Mouse (Mus musculus): ENCODE measurements around the gene Cdr2l.

Gene Cdr2l

GRCm38 (mm10) chr11:115406858-115407401, 25.2 kb downstream of the Cdr2l start:
- no peak for DNase-seq (ENCODE audit: low spot score in 2 of 2)

- DNase-seq (ENCODE audit: low spot score in 2 of 2) = no peak
Observed at GRCm38 (mm10) chr11:115408266-115408920, 26.7 kb downstream of the Cdr2l start.

- no peak for DNase-seq (ENCODE audit: low spot score in 2 of 2)
Observed at GRCm38 (mm10) chr11:115409556-115409955, 27.8 kb downstream of the Cdr2l start.

GRCm38 (mm10) chr11:115419531-115420237, 38.0 kb downstream of the Cdr2l start, which contains the start of the genes Atp5h and Kctd2:
TSS of gene Atp5h (minus strand) at chr11:115419962.
TSS of gene Kctd2 (plus strand) at chr11:115420128.
- DNase-seq (ENCODE audit: low spot score in 2 of 2) = peak; percentile 85 to 94

- DNase-seq (ENCODE audit: low spot score in 2 of 2) = peak; percentile 42 to 53
Observed at GRCm38 (mm10) chr11:115420336-115421190, 38.8 kb downstream of the Cdr2l start.

GRCm38 (mm10) chr11:115421328-115421727, 39.6 kb downstream of the Cdr2l start:
- DNase-seq (ENCODE audit: low spot score in 2 of 2) = no peak

GRCm38 (mm10) chr11:115421972-115422371, 40.3 kb downstream of the Cdr2l start:
- no peak for DNase-seq (ENCODE audit: low spot score in 2 of 2)

- DNase-seq (ENCODE audit: low spot score in 2 of 2) = no peak
Observed at GRCm38 (mm10) chr11:115423091-115423490, 41.4 kb downstream of the Cdr2l start.

GRCm38 (mm10) chr11:115424666-115425065, 43.0 kb downstream of the Cdr2l start:
- DNase-seq (ENCODE audit: low spot score in 2 of 2) = no peak

GRCm38 (mm10) chr11:115425671-115426070, 44.0 kb downstream of the Cdr2l start:
- DNase-seq (ENCODE audit: low spot score in 2 of 2) = no peak

GRCm38 (mm10) chr11:115427482-115428331, 46.0 kb downstream of the Cdr2l start:
- peak; percentile 22 to 40 for DNase-seq (ENCODE audit: low spot score in 2 of 2)

GRCm38 (mm10) chr11:115429307-115429706, 47.6 kb downstream of the Cdr2l start:
- DNase-seq (ENCODE audit: low spot score in 2 of 2) = no peak

- DNase-seq (ENCODE audit: low spot score in 2 of 2) = no peak
Observed at GRCm38 (mm10) chr11:115430561-115430960, 48.8 kb downstream of the Cdr2l start.

- DNase-seq (ENCODE audit: low spot score in 2 of 2) = no peak
Observed at GRCm38 (mm10) chr11:115432814-115433213, 51.1 kb downstream of the Cdr2l start.

GRCm38 (mm10) chr11:115433342-115433741, 51.6 kb downstream of the Cdr2l start:
- DNase-seq (ENCODE audit: low spot score in 2 of 2) = no peak

- no peak for DNase-seq (ENCODE audit: low spot score in 2 of 2)
Observed at GRCm38 (mm10) chr11:115435596-115436337, 54.1 kb downstream of the Cdr2l start.

GRCm38 (mm10) chr11:115437571-115438122, 55.9 kb downstream of the Cdr2l start:
- DNase-seq (ENCODE audit: low spot score in 2 of 2) = no peak

- DNase-seq (ENCODE audit: low spot score in 2 of 2) = no peak
Observed at GRCm38 (mm10) chr11:115439326-115439725, 57.6 kb downstream of the Cdr2l start.

GRCm38 (mm10) chr11:115439906-115440595, 58.3 kb downstream of the Cdr2l start, which contains the start of gene Trim80:
TSS of gene Trim80 (plus strand) at chr11:115440545.
- DNase-seq (ENCODE audit: low spot score in 2 of 2) = no peak
